Mouse (Mus musculus) T-cell, adult 66 days (primary cell): Measurements from ENCODE around the gene Rbm39. TPM values are rescaled to one million over a fixed set of nuclear protein-coding genes. Genes with fewer than 3 reads are reported as not detected.

Source experiments
- total RNA-seq, 2 experiments: library from RNA; stranded (reverse); gene quantifications; 3 replicates in 1 of 2; 4 replicates in 1 of 2; pipeline ENCODE4 v1.2.4; 2023

The Rbm39 gene
- total RNA-seq = 1,000 to 10,000 TPM; 2,155 to 2,502 TPM

DNA sequence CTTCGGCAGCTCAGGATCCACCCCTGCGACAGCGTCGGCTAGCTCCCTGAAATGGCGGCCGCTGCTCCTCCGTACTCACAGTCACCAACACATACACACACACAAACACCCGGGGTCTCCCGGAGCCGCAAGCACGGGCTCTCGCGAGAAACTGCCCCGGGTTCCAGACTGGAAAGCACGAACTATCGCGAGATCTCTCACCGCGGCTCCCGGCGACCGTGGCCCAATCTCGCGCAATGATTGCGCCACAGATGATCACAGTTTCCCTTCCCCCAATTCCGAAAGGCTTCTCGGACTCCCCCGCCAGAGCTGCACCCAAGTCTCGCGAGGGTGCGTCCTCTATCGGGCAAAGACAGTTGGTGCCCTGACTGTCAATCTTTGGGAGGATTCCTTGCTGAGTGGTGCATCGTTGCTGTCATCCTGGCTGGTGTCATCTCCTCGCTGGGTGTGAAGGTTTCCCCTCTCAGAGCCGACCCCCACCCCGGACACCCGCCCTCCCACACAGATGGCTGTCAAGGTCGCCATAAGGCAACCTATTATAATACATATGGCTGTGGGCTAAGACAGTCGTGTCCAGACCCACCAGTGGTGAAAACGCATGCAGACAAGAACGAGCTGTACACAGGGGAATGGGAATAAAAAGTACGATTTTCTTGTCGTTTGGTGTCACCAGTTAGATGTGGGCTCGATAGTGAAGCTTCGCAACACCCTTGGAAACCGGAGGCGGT is at the start of gene Rbm39:
Gene Rbm39, minus strand, starts transcription at position 145 of the 728 bp plus-strand sequence.

DNA sequence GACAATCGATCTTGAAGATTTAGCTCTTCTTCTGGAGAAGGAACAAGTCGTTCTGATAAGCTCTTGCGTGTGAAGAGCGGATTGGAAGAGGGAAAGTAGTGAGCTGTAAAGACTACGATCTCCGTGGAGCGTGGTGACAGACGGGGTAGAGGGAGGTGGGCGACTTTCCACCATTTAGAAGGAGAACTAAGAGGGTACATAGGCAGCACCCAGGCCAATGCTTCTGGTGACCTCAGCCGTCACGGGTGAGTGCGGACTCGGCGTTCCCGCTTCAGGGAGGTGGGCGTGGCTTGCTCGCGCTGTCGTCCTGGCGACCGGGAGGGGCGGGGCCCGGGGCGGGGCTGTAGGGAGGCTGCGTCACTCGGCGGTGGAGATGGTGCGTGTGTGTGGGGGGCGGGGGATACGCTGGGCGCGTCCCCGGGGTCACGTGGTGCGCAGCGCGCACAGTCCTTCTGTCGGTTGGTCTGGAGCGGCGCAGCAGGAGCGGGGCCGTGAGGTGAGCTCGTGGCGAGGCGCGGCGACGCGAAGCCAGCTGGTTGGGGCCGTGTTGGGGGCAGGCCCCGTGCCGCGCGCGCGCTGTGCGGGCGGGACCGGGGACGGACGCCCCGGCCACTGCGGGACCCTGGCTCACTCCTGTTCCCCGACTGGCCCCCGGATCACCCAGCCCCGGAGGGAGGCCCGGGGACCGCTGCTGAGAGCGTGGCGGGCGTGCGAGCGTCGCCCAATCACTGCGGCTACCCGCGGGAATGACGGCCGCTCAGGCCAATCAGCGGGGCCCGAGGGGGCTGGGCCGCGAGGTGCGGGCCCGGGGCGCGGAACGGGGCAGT is 16.5 kb upstream of the Rbm39 start, which contains the start of gene Phf20:
Gene Phf20, plus strand, starts transcription at position 165 of the 827 bp plus-strand sequence.

DNA sequence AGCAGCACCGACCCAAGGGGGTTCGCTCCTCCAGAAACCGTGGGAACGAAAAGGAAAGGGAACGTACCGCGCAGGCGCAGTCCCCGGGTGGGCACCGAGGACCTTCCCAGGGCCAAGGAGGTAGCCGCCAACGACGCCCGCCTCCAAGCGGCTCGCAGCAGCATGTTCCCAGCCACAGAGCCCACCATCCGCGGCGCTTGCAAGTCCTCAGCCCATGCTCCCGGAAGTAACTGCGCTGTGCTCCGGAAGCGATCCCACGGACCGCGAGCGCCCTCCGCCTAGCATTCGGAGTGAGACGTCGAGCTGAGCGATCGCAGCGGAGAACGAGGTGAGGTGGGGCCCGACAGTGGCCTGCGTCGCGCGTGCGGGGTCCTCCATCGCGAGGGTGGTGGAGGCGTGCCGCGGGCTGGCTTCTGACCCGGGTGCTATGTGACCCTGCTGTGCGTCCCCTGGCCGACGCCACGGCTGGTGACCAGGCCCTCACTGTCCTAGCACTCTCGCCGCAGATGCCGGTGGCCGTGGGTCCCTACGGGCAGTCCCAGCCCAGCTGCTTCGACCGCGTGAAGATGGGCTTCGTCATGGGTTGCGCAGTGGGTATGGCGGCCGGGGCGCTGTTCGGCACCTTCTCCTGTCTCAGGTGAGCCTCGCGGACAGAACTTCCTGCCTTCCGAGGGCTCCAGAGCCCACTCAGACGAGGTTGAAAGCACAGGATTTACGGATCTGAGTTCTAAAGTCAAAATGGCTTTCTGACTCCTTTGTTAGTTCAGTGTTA is 35.9 kb downstream of the Rbm39 start, which contains the start of the genes Romo1 and Nfs1:
Gene Romo1, plus strand, starts transcription at position 87 of the 772 bp plus-strand sequence.
Gene Nfs1, minus strand, starts transcription at position 234 of the 772 bp plus-strand sequence.

DNA sequence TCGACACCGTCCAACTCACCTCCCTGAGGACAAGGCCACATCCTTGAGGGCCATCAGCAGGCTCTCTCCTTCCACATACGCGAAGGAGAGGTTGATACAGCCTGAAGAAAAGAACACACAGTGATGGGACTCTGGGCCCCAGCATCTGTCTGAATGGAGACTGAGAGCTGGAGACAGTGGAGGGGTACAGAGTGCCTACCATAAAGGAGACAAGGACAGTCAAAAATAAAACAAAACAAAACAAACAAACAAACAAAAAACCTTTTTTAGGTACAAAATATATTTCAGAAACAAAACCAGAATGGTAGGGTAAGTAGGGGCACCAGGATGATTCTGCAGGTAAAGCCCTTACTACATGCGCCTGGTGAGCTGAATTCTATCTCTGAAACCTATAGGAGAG is 53.0 kb downstream of the Rbm39 start, which contains the start of gene Gm28036:
Gene Gm28036, minus strand, starts transcription at position 101 of the 400 bp plus-strand sequence.

DNA sequence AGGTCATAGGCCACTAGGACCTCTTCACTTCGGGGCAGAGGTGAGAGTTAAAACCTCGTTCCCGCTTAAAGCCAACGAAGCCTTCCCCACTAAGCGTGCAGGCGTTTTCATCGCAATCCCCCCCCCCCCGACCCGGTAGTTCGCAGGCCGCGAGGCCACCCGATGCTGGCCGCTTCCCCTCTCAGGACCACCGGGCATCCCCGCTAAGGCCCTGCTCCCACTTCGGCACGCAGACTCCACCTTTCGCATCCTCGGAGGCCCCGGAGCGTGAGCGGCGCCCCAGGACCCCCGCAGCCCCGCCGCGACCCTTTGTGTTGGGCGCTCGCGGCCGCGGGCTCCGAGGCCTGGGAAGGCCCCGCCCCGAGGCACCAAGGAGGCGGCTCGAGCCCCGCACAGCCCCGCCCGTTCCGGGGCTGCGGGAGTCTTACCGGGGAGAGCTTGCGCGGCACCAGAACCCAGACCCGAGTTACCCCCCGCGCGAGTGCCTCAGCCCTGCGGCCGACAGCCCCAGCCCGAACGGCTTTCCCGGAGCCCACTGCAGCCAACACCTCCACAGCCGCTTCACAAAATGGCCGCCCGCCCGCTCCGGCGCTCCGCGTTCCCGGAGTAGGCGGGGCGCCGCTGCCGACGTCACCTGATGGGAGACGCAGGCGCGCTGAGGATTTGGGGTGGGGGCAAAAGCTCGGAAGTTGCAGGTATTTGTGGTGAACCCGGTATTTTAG is 68.5 kb downstream of the Rbm39 start, which contains the start of the genes Cpne1 and Rbm12:
Gene Cpne1, minus strand, starts transcription at position 608 of the 722 bp plus-strand sequence.
Gene Rbm12, minus strand, starts transcription at position 621 of the 722 bp plus-strand sequence.

Other genes with a start within 250 kb of the Rbm39 start
- 10 to 100 TPM; 38.5 to 53.1 TPM for gene Uqcc1, start 249.9 kb downstream of the Rbm39 start, total RNA-seq
- not detected for gene Gm15557, start 239.5 kb downstream of the Rbm39 start, total RNA-seq
- not detected for gene Gdf5, start 234.9 kb downstream of the Rbm39 start, total RNA-seq
- gene Cep250, start 223.8 kb downstream of the Rbm39 start, total RNA-seq = 10 to 100 TPM; 72.5 to 85.7 TPM
- gene 6430550D23Rik, start 172.3 kb downstream of the Rbm39 start, total RNA-seq = 1 to 10 TPM; 1.2 to 2.3 TPM
- 10 to 100 TPM; 77.1 to 77.8 TPM for gene Ergic3, start 172.2 kb downstream of the Rbm39 start, total RNA-seq
- gene Fer1l4, start 127.3 kb downstream of the Rbm39 start, total RNA-seq = not detected
- gene Spag4, start 115.1 kb downstream of the Rbm39 start, total RNA-seq = 1 to 10 TPM; 2.8 TPM
- 10 to 100 TPM; 63.4 to 91.1 TPM for gene Cpne1, start 68.3 kb downstream of the Rbm39 start, total RNA-seq
- 10 to 100 TPM; 40.3 to 43.1 TPM for gene Rbm12, start 68.3 kb downstream of the Rbm39 start, total RNA-seq
- 10 to 100 TPM; 22.9 to 23.5 TPM for gene Gm28036, start 53.1 kb downstream of the Rbm39 start, total RNA-seq
- gene Romo1, start 36.2 kb downstream of the Rbm39 start, total RNA-seq = 10 to 100 TPM; 42.3 to 77.1 TPM
- 10 to 100 TPM; 34.0 to 34.8 TPM for gene Nfs1, start 36.1 kb downstream of the Rbm39 start, total RNA-seq
- 10 to 100 TPM; 56.2 to 75.8 TPM for gene Phf20, start 16.2 kb upstream of the Rbm39 start, total RNA-seq
- gene Cnbd2, start 132.1 kb upstream of the Rbm39 start, total RNA-seq = 1 to 10 TPM; 5.6 to 6.3 TPM
- 100 to 1,000 TPM in 1 of 2 experiments, 10 to 100 TPM in 1; 95.5 to 108 TPM for gene Scand1, start 132.5 kb upstream of the Rbm39 start, total RNA-seq
- gene Epb41l1, start 240.7 kb upstream of the Rbm39 start, total RNA-seq = 1 to 10 TPM; 5.9 to 7.8 TPM